Mouse (Mus musculus) layer of hippocampus, adult 2 months (tissue): ENCODE data around the gene Cadps2. TPM values are rescaled to one million over a fixed set of nuclear protein-coding genes. Genes with fewer than 3 reads are reported as not detected.

Experiments
- DNase-seq, 2 experiments: peaks; one replicate each; pipeline ENCODE4 v3.0.0; 2022; ENCODE audit warnings: low spot score in 2 of 2
- H3K27ac ChIP-seq: fragments of 200-600 bp; 2 replicates; pipeline ENCODE4 v1.8.1; 2022
- H3K4me3 ChIP-seq: fragments of 200-600 bp; 2 replicates; pipeline ENCODE4 v1.8.1; 2022; ENCODE audit warnings: mild to moderate bottlenecking
- CTCF ChIP-seq: fragments of 200-600 bp; conservative IDR thresholded peaks from 2 replicates; pipeline ENCODE4 v1.8.1; 2022; ENCODE audit warnings: antibody characterized with exemption, mild to moderate bottlenecking, moderate library complexity
- total RNA-seq, 2 experiments: library from RNA; stranded (reverse); gene quantifications; 2 replicates each; pipeline ENCODE4 v1.2.3; 2021

The Cadps2 gene
- total RNA-seq, 2 experiments from 2014 or later: 81.1 to 81.7 TPM

- TF ChIP-seq CTCF: no peak
- Histone ChIP-seq H3K27ac (no peak overlapping the region; the same call in 1 of the 2 replicates), H3K4me3 (no peak overlapping the region)
- no peak for DNase-seq
These were observed 483.1 kb downstream of the Cadps2 start for GRCm38 (mm10) chr6:23356141-23356540.

- no peak for DNase-seq
- no peak overlapping the region for H3K4me3 ChIP-seq
- H3K27ac ChIP-seq: no peak overlapping the region
- no peak for TF ChIP-seq CTCF
These were observed 485.7 kb downstream of the Cadps2 start for GRCm38 (mm10) chr6:23353480-23353879.

GRCm38 (mm10) chr6:23337411-23338063 lies 501.7 kb downstream of the Cadps2 start:
- no peak overlapping the region for H3K4me3 ChIP-seq
- no peak for TF ChIP-seq CTCF
- H3K27ac ChIP-seq: no peak overlapping the region
- DNase-seq: no peak

- no peak overlapping the region for H3K27ac ChIP-seq
- no peak for DNase-seq
- no peak for TF ChIP-seq CTCF
- H3K4me3 ChIP-seq: no peak overlapping the region
These were observed 524.3 kb downstream of the Cadps2 start for GRCm38 (mm10) chr6:23314945-23315344.

GRCm38 (mm10) chr6:23314291-23314690 lies 524.9 kb downstream of the Cadps2 start:
- DNase-seq: no peak
- no peak overlapping the region for H3K4me3 ChIP-seq
- no peak for TF ChIP-seq CTCF
- no peak overlapping the region for H3K27ac ChIP-seq

- no peak for TF ChIP-seq CTCF
- Histone ChIP-seq H3K27ac (no peak overlapping the region), H3K4me3 (no peak overlapping the region)
- DNase-seq: no peak
These were observed 533.2 kb downstream of the Cadps2 start for GRCm38 (mm10) chr6:23306046-23306445.

GRCm38 (mm10) chr6:23298596-23298995 lies 540.6 kb downstream of the Cadps2 start:
- no peak for TF ChIP-seq CTCF
- H3K27ac ChIP-seq: no peak overlapping the region
- no peak for DNase-seq
- H3K4me3 ChIP-seq: no peak overlapping the region

- Histone ChIP-seq H3K27ac (no peak overlapping the region), H3K4me3 (no peak overlapping the region)
- DNase-seq: no peak
- TF ChIP-seq CTCF: no peak
These were observed 544.5 kb downstream of the Cadps2 start for GRCm38 (mm10) chr6:23294685-23295084.

GRCm38 (mm10) chr6:23288752-23289151 lies 550.5 kb downstream of the Cadps2 start:
- no peak for TF ChIP-seq CTCF
- DNase-seq: no peak

GRCm38 (mm10) chr6:23281514-23281820 lies 557.8 kb downstream of the Cadps2 start:
- H3K27ac ChIP-seq: no peak overlapping the region
- no peak for TF ChIP-seq CTCF
- no peak for DNase-seq
- no peak overlapping the region for H3K4me3 ChIP-seq

More at GRCm38 (mm10) chr6:23288752-23289151, 550.5 kb downstream of the Cadps2 start:
- Histone ChIP-seq H3K4me3 (no peak overlapping the region), H3K27ac (no peak overlapping the region)

- Histone ChIP-seq H3K27ac (no peak overlapping the region), H3K4me3 (no peak overlapping the region)
- TF ChIP-seq CTCF: no peak
- DNase-seq: no peak
These were observed 558.3 kb downstream of the Cadps2 start for GRCm38 (mm10) chr6:23280811-23281513.

GRCm38 (mm10) chr6:23273483-23273882 lies 565.7 kb downstream of the Cadps2 start:
- H3K27ac ChIP-seq: no peak overlapping the region
- no peak for TF ChIP-seq CTCF
- no peak for DNase-seq
- no peak overlapping the region for H3K4me3 ChIP-seq

- Histone ChIP-seq H3K27ac (no peak overlapping the region), H3K4me3 (no peak overlapping the region)
- no peak for DNase-seq
- TF ChIP-seq CTCF: no peak
These were observed 566.2 kb downstream of the Cadps2 start for GRCm38 (mm10) chr6:23272979-23273378.

GRCm38 (mm10) chr6:23272542-23272941 lies 566.7 kb downstream of the Cadps2 start:
- DNase-seq: no peak
- Histone ChIP-seq H3K4me3 (no peak overlapping the region), H3K27ac (no peak overlapping the region)
- no peak for TF ChIP-seq CTCF

- no peak overlapping the region for H3K4me3 ChIP-seq
- no peak overlapping the region for H3K27ac ChIP-seq
- no peak for TF ChIP-seq CTCF
- no peak for DNase-seq
These were observed 578.5 kb downstream of the Cadps2 start for GRCm38 (mm10) chr6:23260738-23261050.
